Mouse (Mus musculus): ENCODE results near the gene Spryd4. TPM values are rescaled to one million over a fixed set of nuclear protein-coding genes. Genes with fewer than 3 reads are reported as not detected.

Spryd4 gene
- polyA plus RNA-seq, 1 experiment from 2014 or later: 16.8 TPM

- H3K9me3 ChIP-seq (ENCODE audit: control insufficient read depth, low read length): no peaks in the 10 kb centered on the region
- no peak overlapping the region for H3K4me3 ChIP-seq (replicated peaks; ENCODE audit: low read depth, low read length)
- no peaks in the 10 kb centered on the region for H3K27me3 ChIP-seq (ENCODE audit: control insufficient read depth, insufficient read depth, low read length)
- no peaks in the 10 kb centered on the region for H3K4me1 ChIP-seq (ENCODE audit: control insufficient read depth, insufficient read depth, low read length)
- H3K9ac ChIP-seq (replicated peaks; ENCODE audit: low read length): no peak overlapping the region
- H3K36me3 ChIP-seq (ENCODE audit: control insufficient read depth, insufficient read depth, low read length): no peaks in the 10 kb centered on the region
- ATAC-seq (ENCODE audit: low FRiP score, low TSS enrichment): no peak
- H3K4me2 ChIP-seq (ENCODE audit: low read length): no peak overlapping the region
- no peak overlapping the region for H3K27ac ChIP-seq (replicated peaks; ENCODE audit: low read depth, low read length)
- DNase-seq: peak; percentile 92
- 46% methylated on average over 2 of the region's 2 CpGs for whole genome bisulfite sequencing
Observed at GRCm38 (mm10) chr10:128188242-128188877, 23.2 kb downstream of the Spryd4 start.

- DNase-seq: no peak
Observed at GRCm38 (mm10) chr10:128187181-128187605, 24.4 kb downstream of the Spryd4 start.

GRCm38 (mm10) chr10:128185959-128186358, 25.6 kb downstream of the Spryd4 start:
- ATAC-seq (ENCODE audit: low FRiP score, low TSS enrichment): no peak
- WGBS: 50% methylated on average over 2 of the region's 2 CpGs
- Histone ChIP-seq H3K27me3 (ENCODE audit: control insufficient read depth, insufficient read depth, low read length) (no peaks in the 10 kb centered on the region), H3K27ac (replicated peaks; ENCODE audit: low read depth, low read length) (no peak overlapping the region), H3K9ac (replicated peaks; ENCODE audit: low read length) (no peak overlapping the region), H3K4me3 (replicated peaks; ENCODE audit: low read depth, low read length) (no peak overlapping the region), H3K4me2 (ENCODE audit: low read length) (no peak overlapping the region), H3K9me3 (ENCODE audit: control insufficient read depth, low read length) (no peaks in the 10 kb centered on the region), H3K4me1 (ENCODE audit: control insufficient read depth, insufficient read depth, low read length) (no peaks in the 10 kb centered on the region), H3K36me3 (ENCODE audit: control insufficient read depth, insufficient read depth, low read length) (no peaks in the 10 kb centered on the region)
- peak; percentile 89 for DNase-seq

More at GRCm38 (mm10) chr10:128187181-128187605, 24.4 kb downstream of the Spryd4 start:
- Histone ChIP-seq H3K9ac (replicated peaks; ENCODE audit: low read length) (no peak overlapping the region), H3K4me1 (ENCODE audit: control insufficient read depth, insufficient read depth, low read length) (no peaks in the 10 kb centered on the region), H3K9me3 (ENCODE audit: control insufficient read depth, low read length) (no peaks in the 10 kb centered on the region), H3K27me3 (ENCODE audit: control insufficient read depth, insufficient read depth, low read length) (no peaks in the 10 kb centered on the region), H3K36me3 (ENCODE audit: control insufficient read depth, insufficient read depth, low read length) (no peaks in the 10 kb centered on the region), H3K4me3 (replicated peaks; ENCODE audit: low read depth, low read length) (no peak overlapping the region), H3K27ac (replicated peaks; ENCODE audit: low read depth, low read length) (no peak overlapping the region), H3K4me2 (ENCODE audit: low read length) (no peak overlapping the region)
- 69% methylated on average over 5 of the region's 5 CpGs for WGBS
- no peak for ATAC-seq (ENCODE audit: low FRiP score, low TSS enrichment)

- no peak for DNase-seq
- Histone ChIP-seq H3K36me3 (ENCODE audit: control insufficient read depth, insufficient read depth, low read length) (no peaks in the 10 kb centered on the region), H3K27me3 (ENCODE audit: control insufficient read depth, insufficient read depth, low read length) (no peaks in the 10 kb centered on the region), H3K4me3 (replicated peaks; ENCODE audit: low read depth, low read length) (no peak overlapping the region), H3K9me3 (ENCODE audit: control insufficient read depth, low read length) (no peaks in the 10 kb centered on the region), H3K4me1 (ENCODE audit: control insufficient read depth, insufficient read depth, low read length) (no peaks in the 10 kb centered on the region), H3K9ac (replicated peaks; ENCODE audit: low read length) (no peak overlapping the region), H3K27ac (replicated peaks; ENCODE audit: low read depth, low read length) (no peak overlapping the region), H3K4me2 (ENCODE audit: low read length) (no peak overlapping the region)
- no peak for ATAC-seq (ENCODE audit: low FRiP score, low TSS enrichment)
- 76% methylated on average over 6 of the region's 6 CpGs for WGBS
Observed at GRCm38 (mm10) chr10:128185277-128185940, 26.2 kb downstream of the Spryd4 start.

GRCm38 (mm10) chr10:128184296-128184695, 27.3 kb downstream of the Spryd4 start:
- Histone ChIP-seq H3K4me3 (replicated peaks; ENCODE audit: low read depth, low read length) (no peak overlapping the region), H3K4me1 (ENCODE audit: control insufficient read depth, insufficient read depth, low read length) (no peaks in the 10 kb centered on the region), H3K9ac (replicated peaks; ENCODE audit: low read length) (no peak overlapping the region), H3K27ac (replicated peaks; ENCODE audit: low read depth, low read length) (no peak overlapping the region), H3K36me3 (ENCODE audit: control insufficient read depth, insufficient read depth, low read length) (no peaks in the 10 kb centered on the region), H3K27me3 (ENCODE audit: control insufficient read depth, insufficient read depth, low read length) (no peaks in the 10 kb centered on the region), H3K4me2 (ENCODE audit: low read length) (no peak overlapping the region), H3K9me3 (ENCODE audit: control insufficient read depth, low read length) (no peaks in the 10 kb centered on the region)
- ATAC-seq (ENCODE audit: low FRiP score, low TSS enrichment): no peak
- 94% methylated on average over 2 of the region's 2 CpGs for WGBS
- no peak for DNase-seq

- H3K9ac ChIP-seq (replicated peaks; ENCODE audit: low read length): no peak within 1 kb of the TSS
- no peak within 1 kb of the TSS for H3K4me2 ChIP-seq (ENCODE audit: low read length)
- H3K27ac ChIP-seq (replicated peaks; ENCODE audit: low read depth, low read length): no peak within 1 kb of the TSS
Observed at GRCm38 (mm10) chr10:128179989-128180388, 31.6 kb downstream of the Spryd4 start, which contains the start of gene Rbms2. Gene Rbms2 (minus strand): TSS chr10:128180297.

GRCm38 (mm10) chr10:128177316-128177715, 34.3 kb downstream of the Spryd4 start:
- Histone ChIP-seq H3K4me3 (replicated peaks; ENCODE audit: low read depth, low read length) (no peak overlapping the region), H3K9me3 (ENCODE audit: control insufficient read depth, low read length) (no peaks in the 10 kb centered on the region), H3K27me3 (ENCODE audit: control insufficient read depth, insufficient read depth, low read length) (no peaks in the 10 kb centered on the region), H3K4me2 (ENCODE audit: low read length) (no peak overlapping the region), H3K27ac (replicated peaks; ENCODE audit: low read depth, low read length) (no peak overlapping the region), H3K36me3 (ENCODE audit: control insufficient read depth, insufficient read depth, low read length) (no peaks in the 10 kb centered on the region), H3K4me1 (ENCODE audit: control insufficient read depth, insufficient read depth, low read length) (peaks cover 10% of the 10 kb centered on the region), H3K9ac (replicated peaks; ENCODE audit: low read length) (no peak overlapping the region)
- WGBS: 86% methylated on average over 4 of the region's 4 CpGs
- DNase-seq (no peak), ATAC-seq (ENCODE audit: low FRiP score, low TSS enrichment) (no peak; the same call in 1 of the 2 replicates)

More at GRCm38 (mm10) chr10:128179989-128180388, 31.6 kb downstream of the Spryd4 start, which contains the start of gene Rbms2:
- Histone ChIP-seq H3K27me3 (ENCODE audit: control insufficient read depth, insufficient read depth, low read length) (no peaks in the 10 kb centered on the region), H3K4me3 (replicated peaks; ENCODE audit: low read depth, low read length) (no peak within 1 kb of the TSS), H3K9me3 (ENCODE audit: control insufficient read depth, low read length) (no peaks in the 10 kb centered on the region), H3K4me1 (ENCODE audit: control insufficient read depth, insufficient read depth, low read length) (peaks cover 10% of the 10 kb centered on the region), H3K36me3 (ENCODE audit: control insufficient read depth, insufficient read depth, low read length) (no peaks in the 10 kb centered on the region)
- 8% methylated on average over 6 of the region's 6 CpGs for WGBS
- ATAC-seq (ENCODE audit: low FRiP score, low TSS enrichment) (no peak), DNase-seq (no peak)

- H3K27me3 ChIP-seq (ENCODE audit: control insufficient read depth, insufficient read depth, low read length): no peaks in the 10 kb centered on the region
- peak overlapping the region; percentile 58 for H3K4me2 ChIP-seq (ENCODE audit: low read length)
- DNase-seq (peak; percentile 88), ATAC-seq (ENCODE audit: low FRiP score, low TSS enrichment) (peak; percentile 71; the same call in 1 of the 2 replicates)
- H3K9ac ChIP-seq (replicated peaks; ENCODE audit: low read length): peak overlapping the region; percentile 34
- no peaks in the 10 kb centered on the region for H3K9me3 ChIP-seq (ENCODE audit: control insufficient read depth, low read length)
- no peaks in the 10 kb centered on the region for H3K36me3 ChIP-seq (ENCODE audit: control insufficient read depth, insufficient read depth, low read length)
- peak overlapping the region; percentile 39 for H3K4me3 ChIP-seq (replicated peaks; ENCODE audit: low read depth, low read length)
- H3K27ac ChIP-seq (replicated peaks; ENCODE audit: low read depth, low read length): peak overlapping the region; percentile 46; the same call in 1 of the 2 replicates
- 1% methylated on average over 17 of the region's 17 CpGs for whole genome bisulfite sequencing
- H3K4me1 ChIP-seq (ENCODE audit: control insufficient read depth, insufficient read depth, low read length): peaks cover 10% of the 10 kb centered on the region
Observed at GRCm38 (mm10) chr10:128175996-128176755, 35.4 kb downstream of the Spryd4 start.

Data from midbrain, embryonic 14.5 days (tissue).